Mouse (Mus musculus) Patski (cell line): ENCODE results near the gene Uhrf1. TPM values are rescaled to one million over a fixed set of nuclear protein-coding genes. Genes with fewer than 3 reads are reported as not detected.
A peak's percentile ranks its signal among the peaks of the same experiment; 100 is the strongest.

Experiments
- ATAC-seq: fragments of 100-300 bp; one replicate; pipeline ENCODE4 v1.8.0; 2021
- CTCF ChIA-PET: fragments of 350-600 bp; sonication (Branson Sonifier 250); formaldehyde crosslinking; loops from one replicate; lab custom pipeline; 2022; ENCODE audit warnings: inconsistent platforms; lab: Charles Lee
- POLR2A ChIA-PET: fragments of 350-600 bp; sonication (Branson Sonifier 250); formaldehyde crosslinking; loops from one replicate; lab custom pipeline; 2022; ENCODE audit warnings: antibody characterized with exemption, inconsistent platforms; lab: Charles Lee
- DNase-seq: peaks from one replicate; pipeline ENCODE4 v3.0.0-alpha.2; 2011; ENCODE audit warnings: low read depth, low spot score
- H3K27me3 ChIP-seq: fragments of 371-371 bp; one replicate; pipeline ENCODE4 v1.5.1; 2021
- CTCF ChIP-seq: fragments of 100-300 bp; IDR thresholded peaks from one replicate; pipeline ENCODE4 v1.5.1; 2021
- in situ Hi-C: fragments of 300-500 bp; cut with MboI; formaldehyde crosslinking; loops from 3 replicates; pipeline ENCODE4 v1.11.1; 2018; ENCODE audit warnings: low pct_unique_long_range_greater_than_20kb, mixed read lengths
- polyA plus RNA-seq: library from polyadenylated mRNA; unstranded; gene quantifications from one replicate; pipeline ENCODE4 v1.2.3, GENCODE M21; 2021

The Uhrf1 gene
- polyA plus RNA-seq, 1 experiment from 2014 or later: 44.3 TPM

DNA sequence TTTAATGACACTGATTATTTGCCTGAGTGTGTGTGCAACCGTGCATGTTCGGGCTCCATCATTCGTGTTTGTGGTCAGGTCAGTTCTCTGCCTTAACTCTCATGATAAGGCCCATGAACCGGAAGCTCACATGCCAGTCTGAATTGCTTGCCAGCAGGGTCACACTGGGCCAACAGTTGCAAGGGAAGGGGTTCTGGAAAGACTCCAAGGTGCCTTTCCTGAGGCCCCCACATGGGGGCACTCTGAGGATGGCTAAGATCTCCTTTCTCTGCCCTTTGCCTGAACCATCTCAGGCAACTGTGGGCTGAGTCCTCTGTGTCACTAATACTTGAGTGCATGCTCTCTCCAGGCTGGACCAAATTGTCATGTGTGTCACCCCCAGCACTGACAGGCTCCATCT lies 34.1 kb downstream of the Uhrf1 start:
- ChIA-PET CTCF (interaction anchor here (1.1 kb wide), 1 partner anchor 46 kb away, joined by 3 read pairs; no protein-coding TSS in a partner anchor), POLR2A (interaction anchor here (0.7 kb wide), 1 partner anchor 131 kb away, joined by 4 read pairs; no protein-coding TSS in a partner anchor)
- no peak for ATAC-seq
- in situ Hi-C loops: no loop called here
- DNase-seq: no peak
- TF ChIP-seq CTCF: peak; percentile 79
- H3K27me3 ChIP-seq: no peaks in the 10 kb centered on the region

DNA sequence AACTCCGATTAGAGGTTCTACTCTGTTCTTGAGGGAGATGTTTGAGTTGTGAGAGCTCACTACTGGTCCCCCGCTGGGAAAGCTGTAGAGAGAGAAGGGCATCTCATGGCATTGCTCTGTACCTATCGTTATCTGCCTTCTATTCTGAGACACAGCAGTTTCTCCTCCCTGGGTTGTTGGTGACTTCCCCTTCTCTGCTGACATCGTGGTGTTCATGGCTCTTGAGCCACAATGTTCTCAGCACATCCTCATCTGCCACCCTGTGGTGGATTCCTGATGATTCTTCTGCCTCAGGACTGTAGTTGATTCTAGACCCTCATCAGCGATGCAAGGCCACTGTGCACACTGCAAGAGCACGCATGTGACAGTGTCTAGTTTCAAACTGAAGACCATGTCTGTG lies 34.7 kb downstream of the Uhrf1 start:
- no peaks in the 10 kb centered on the region for H3K27me3 ChIP-seq
- ChIA-PET POLR2A (no interaction called here), CTCF (interaction anchor here (1.1 to 4.2 kb wide), 3 partner anchors 9 to 47 kb away, joined by 3 to 14 read pairs (median 3); no protein-coding TSS in a partner anchor)
- ATAC-seq (no peak), DNase-seq (no peak)
- no peak for TF ChIP-seq CTCF
- in situ Hi-C loops: no loop called here

DNA sequence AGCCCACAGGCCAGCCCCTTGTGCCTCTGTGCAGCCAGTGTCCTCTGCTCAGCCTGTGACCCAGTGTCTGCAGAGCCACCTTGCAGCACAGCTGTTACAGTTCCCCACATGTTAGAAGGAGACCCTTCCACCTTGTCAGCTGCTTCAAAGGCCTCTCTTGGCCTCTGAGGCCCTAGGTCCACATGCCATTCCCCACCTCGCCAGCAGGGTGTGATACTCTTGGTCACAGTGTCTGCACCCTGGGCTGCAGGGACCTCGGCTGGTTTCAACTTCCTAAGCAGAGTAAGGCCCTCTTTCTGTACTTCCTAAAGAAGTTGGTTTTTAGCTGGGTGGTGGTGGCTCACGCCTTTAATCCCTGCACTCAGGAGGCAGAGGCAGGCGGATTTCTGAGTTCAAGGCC lies 35.8 kb downstream of the Uhrf1 start:
- no peak for ATAC-seq
- no peaks in the 10 kb centered on the region for H3K27me3 ChIP-seq
- CTCF ChIA-PET: interaction anchor here (1.0 to 4.4 kb wide), 7 partner anchors 8 to 122 kb away, joined by 3 to 30 read pairs (median 4); no protein-coding TSS in a partner anchor
- no peak for TF ChIP-seq CTCF
- no peak for DNase-seq
- POLR2A ChIA-PET: no interaction called here
- in situ Hi-C loops: no loop called here

DNA sequence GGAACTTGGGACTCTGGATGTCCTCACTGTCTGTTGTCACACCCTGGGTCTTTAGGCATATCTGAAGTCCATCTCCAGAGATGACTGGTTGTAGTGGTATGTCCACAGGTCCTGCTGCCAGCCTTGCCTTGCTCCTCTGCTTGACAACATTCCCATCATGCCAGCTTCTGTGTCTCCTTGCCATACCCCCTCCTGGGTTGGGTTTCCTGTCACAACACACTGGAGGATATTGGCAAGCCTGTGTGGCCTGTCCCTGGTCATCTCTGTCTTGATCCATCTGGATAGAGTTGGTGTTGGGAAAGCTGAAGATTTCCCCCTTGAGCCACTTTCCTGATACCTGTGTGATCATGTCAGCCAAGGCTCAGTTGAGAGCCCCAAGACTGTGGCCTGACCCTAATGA lies 37.6 kb downstream of the Uhrf1 start:
- DNase-seq: no peak
- in situ Hi-C loops: no loop called here
- ChIA-PET POLR2A (no interaction called here), CTCF (interaction anchor here (2.3 to 4.4 kb wide), 3 partner anchors 10 to 17 kb away, joined by 6 to 30 read pairs (median 14); no protein-coding TSS in a partner anchor)
- H3K27me3 ChIP-seq: no peaks in the 10 kb centered on the region
- TF ChIP-seq CTCF: no peak
- ATAC-seq: no peak

DNA sequence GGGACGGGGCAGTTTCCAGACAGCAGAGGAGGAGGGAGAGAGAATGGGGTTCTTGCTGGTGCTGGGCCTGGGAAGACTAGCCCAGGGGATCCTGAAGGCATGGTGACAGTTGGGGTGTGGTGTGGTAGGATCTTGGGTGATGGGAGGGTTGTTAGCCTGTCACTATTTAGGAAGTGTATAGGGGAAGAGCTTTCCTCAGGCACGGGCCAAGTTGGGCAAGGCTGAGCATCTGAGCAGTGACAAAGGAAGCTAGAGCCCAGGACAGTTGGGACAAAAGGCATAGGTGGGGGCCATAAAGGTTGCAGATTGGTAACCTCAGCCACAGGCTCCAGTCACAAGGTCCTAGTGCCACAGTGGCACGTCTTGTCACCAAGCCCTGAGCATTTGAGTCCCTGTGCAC lies 40.3 kb downstream of the Uhrf1 start:
- CTCF ChIA-PET: interaction anchor here (1.1 kb wide), 2 partner anchors 13 to 88 kb away, joined by 3 to 6 read pairs; no protein-coding TSS in a partner anchor
- DNase-seq (no peak), ATAC-seq (no peak)
- no peak for TF ChIP-seq CTCF
- in situ Hi-C loops: no loop called here
- no peaks in the 10 kb centered on the region for H3K27me3 ChIP-seq
- POLR2A ChIA-PET: interaction anchor here (0.9 kb wide), 1 partner anchor 79 kb away, joined by 3 read pairs; no protein-coding TSS in a partner anchor

DNA sequence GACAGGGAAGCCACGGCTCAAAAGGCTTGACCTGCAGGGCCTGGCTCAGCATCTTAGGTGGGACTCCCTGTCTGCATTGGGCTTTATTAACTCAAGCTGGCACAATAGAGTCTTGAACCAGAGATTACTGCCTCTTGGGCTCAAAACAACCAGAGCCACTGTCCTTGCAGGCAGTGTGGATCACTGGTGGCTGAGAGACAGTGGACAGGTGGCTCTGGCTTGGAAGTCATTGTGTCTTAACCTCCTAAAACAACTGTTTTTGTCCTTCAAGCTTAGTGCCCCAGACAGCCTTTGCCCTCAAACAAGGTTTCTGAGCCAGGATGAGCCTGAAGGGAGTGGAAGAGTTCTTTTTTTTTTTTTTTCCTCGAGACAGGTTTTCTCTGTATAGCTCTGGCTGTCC lies 42.2 kb downstream of the Uhrf1 start:
- DNase-seq (no peak), ATAC-seq (no peak)
- H3K27me3 ChIP-seq: no peaks in the 10 kb centered on the region
- in situ Hi-C loops: no loop called here
- CTCF ChIA-PET: interaction anchor here (1.8 kb wide), 1 partner anchor 15 kb away, joined by 4 read pairs; no protein-coding TSS in a partner anchor
- no peak for TF ChIP-seq CTCF
- POLR2A ChIA-PET: no interaction called here

DNA sequence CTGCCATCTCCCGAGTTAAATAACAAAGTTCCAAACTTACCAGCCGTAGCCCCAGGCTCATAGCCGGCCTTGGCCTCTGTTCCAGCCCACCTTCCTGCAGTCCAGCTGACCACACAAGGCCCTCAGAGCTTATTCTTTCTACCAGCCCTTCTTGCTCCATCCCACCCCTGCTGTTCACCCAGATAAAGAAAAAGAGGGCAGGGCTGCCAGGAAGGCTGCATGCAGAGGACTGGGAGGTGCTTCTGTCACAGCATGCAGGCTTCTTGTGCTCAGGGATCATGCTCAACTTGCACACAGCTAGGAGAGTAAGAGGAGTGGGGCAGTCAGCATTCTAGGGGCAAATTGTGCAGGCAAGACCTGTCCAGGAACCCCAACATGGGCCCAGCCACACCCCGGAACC lies 45.0 kb downstream of the Uhrf1 start:
- POLR2A ChIA-PET: interaction anchor here (0.6 kb wide), 1 partner anchor 209 kb away, joined by 3 read pairs; no protein-coding TSS in a partner anchor
- CTCF ChIA-PET: interaction anchor here (1.7 to 5.2 kb wide), 2 partner anchors 14 to 155 kb away, joined by 4 to 30 read pairs; no protein-coding TSS in a partner anchor
- TF ChIP-seq CTCF: no peak

DNA sequence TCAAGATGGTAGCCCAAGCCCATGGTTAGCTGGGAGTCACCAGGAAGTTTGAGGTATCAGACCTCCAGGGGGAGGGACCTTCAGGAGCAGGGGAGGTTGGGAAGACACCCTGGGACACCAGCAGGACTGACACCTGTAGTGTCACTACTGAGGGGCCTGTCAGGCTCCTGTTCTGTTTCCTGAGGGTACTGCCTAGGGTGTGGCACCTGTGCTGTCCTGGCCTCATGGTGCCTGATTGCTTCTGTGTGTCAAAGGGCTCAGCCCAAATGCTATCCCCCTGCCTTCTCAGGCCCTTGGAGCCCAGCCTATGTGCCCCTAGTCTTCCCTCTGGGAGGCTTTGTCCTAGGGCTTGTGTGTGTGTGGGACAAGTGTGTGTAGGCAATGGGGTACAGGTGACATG lies 45.5 kb downstream of the Uhrf1 start:
- DNase-seq: no peak
- CTCF ChIA-PET: interaction anchor here (1.7 to 5.2 kb wide), 2 partner anchors 15 to 154 kb away, joined by 4 to 30 read pairs; no protein-coding TSS in a partner anchor
- POLR2A ChIA-PET: no interaction called here
- ATAC-seq: no peak
- in situ Hi-C loops: no loop called here
- H3K27me3 ChIP-seq: no peaks in the 10 kb centered on the region
- TF ChIP-seq CTCF: no peak

More for the DNA sequence above, 45.0 kb downstream of the Uhrf1 start:
- in situ Hi-C loops: no loop called here
- ATAC-seq (no peak), DNase-seq (no peak)
- H3K27me3 ChIP-seq: no peaks in the 10 kb centered on the region

DNA sequence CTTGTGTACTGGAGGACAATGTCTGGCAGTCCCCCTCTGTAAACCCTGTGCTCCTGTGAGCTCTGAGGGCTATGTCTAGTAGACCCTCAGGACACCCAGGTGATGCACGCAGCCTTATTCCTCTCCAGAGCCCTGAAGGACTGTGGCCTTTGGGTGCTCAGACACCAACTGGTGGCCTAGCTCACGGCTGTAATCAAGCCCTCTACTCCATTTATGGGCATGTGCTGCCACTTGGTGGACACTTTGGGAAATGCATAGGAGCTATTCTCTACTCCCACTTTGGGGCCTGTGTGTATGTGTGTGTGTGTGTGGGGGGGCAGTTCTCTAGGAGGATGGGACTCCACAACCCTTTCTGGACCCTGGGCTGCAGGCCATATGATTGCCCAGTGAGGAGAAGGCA lies 47.6 kb downstream of the Uhrf1 start:
- ChIA-PET POLR2A (interaction anchor here (1.0 kb wide), 1 partner anchor 18 kb away, joined by 3 read pairs; no protein-coding TSS in a partner anchor), CTCF (interaction anchor here (0.7 to 5.2 kb wide), 21 partner anchors 9 to 224 kb away, joined by 3 to 30 read pairs (median 4); partner anchors contain the start of gene Plin3)
- in situ Hi-C loops: no loop called here
- TF ChIP-seq CTCF: no peak
- ATAC-seq (peak; percentile 22), DNase-seq (no peak)
- no peaks in the 10 kb centered on the region for H3K27me3 ChIP-seq

DNA sequence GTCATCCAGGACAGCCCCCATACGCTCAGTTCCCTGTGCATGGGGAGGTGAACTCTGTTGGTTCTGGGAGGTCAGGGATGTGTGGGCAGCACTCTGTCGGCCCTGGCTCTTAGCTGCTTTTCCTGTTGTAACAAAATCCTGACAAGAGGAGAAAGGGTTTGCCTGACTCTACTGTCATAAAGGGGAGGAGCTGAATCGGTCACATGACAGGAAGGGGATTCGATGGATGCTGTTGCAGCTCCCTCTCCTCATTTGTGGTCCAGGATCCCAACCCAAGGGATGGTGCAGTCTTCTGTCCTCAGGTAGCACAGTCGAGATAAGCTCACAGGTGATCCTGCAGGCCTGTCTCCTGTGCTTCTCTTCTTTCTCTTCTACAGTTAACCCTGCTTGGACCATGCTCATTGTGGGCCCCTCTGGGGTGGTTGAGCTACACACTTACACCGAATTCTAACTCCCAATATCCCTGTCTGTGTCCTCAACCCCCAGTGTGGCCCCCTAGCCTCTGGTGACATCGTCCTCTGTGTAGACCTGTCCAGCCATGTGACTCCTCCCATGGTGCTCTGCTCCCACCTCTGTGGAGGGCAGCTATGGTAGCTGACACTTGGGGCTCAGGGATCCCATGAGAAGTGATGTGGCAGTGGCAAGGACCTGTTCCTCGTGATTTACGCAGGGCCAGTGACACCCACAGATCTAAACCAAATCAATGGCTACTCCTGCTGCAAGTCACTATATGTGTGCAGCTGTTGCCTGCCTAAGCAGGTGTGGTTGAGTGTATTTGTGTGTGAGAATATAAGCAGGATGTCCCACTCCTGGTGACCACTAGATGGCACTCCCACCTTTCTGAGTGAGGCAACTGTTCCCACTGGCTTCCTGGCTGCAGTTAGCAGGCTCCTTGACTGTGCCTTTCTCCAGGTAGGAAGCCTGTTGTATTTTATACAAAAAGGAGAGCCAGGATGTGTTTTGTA lies 54.1 kb downstream of the Uhrf1 start:
- DNase-seq (no peak), ATAC-seq (peak; percentile 33)
- CTCF ChIA-PET: interaction anchor here (0.8 to 3.1 kb wide), 17 partner anchors 15 to 202 kb away, joined by 3 to 14 read pairs (median 5); partner anchors contain the start of gene Gm20219
- POLR2A ChIA-PET: interaction anchor here (0.9 kb wide), 1 partner anchor 83 kb away, joined by 3 read pairs; no protein-coding TSS in a partner anchor
- no peak for TF ChIP-seq CTCF
- in situ Hi-C loops: loop anchor here (5.0 kb wide), 3 partner anchors 125 to 315 kb away; partner anchors contain the start of genes Gm20219 and Ranbp3
- no peaks in the 10 kb centered on the region for H3K27me3 ChIP-seq
